Mouse (Mus musculus): ENCODE results near the gene Itgav. TPM values are rescaled to one million over a fixed set of nuclear protein-coding genes. Genes with fewer than 3 reads are reported as not detected.

Gene Itgav
- total and polyA plus RNA-seq, 3 experiments = 6.5 to 7.2 TPM; not detected in 1

- Histone ChIP-seq H3K9me3 (replicated peaks; ENCODE audit: insufficient read depth, low read length) (no peaks in the 10 kb centered on the region), H3K27ac (ENCODE audit: control insufficient read depth, low read depth, low read length) (no peak overlapping the region), H3K79me2 (ENCODE audit: control insufficient read depth, insufficient read depth, low read length, poor library complexity) (no peaks in the 10 kb centered on the region), H3K27me3 (ENCODE audit: control insufficient read depth in 1 of 2, insufficient read depth in 2 of 2, low read length in 2 of 2) (no peaks in the 10 kb centered on the region), H3K36me3 (ENCODE audit: control insufficient read depth in 1 of 2, insufficient read depth in 2 of 2, low read length in 2 of 2) (peaks cover 0 to 4% of the 10 kb centered on the region in 2 experiments; a peak in 2 of 4 replicates), H3K4me3 (ENCODE audit: control insufficient read depth in 1 of 2, insufficient read depth in 1 of 2, low read depth in 2 of 2, low read length in 2 of 2) (no peak overlapping the region), H3K9ac (ENCODE audit: control insufficient read depth, low read depth, low read length, poor library complexity, severe bottlenecking) (no peak overlapping the region), H3K4me1 (ENCODE audit: control insufficient read depth in 1 of 2, insufficient read depth in 2 of 2, low read length in 2 of 2) (no peaks in the 10 kb centered on the region)
- TF ChIP-seq TBP (IDR thresholded peaks at IDR 0.05; ENCODE audit: low read depth, low read length) = no peak
- TF ChIP-seq MYB (IDR thresholded peaks at IDR 0.05; ENCODE audit: low read depth, low read length) = no peak
- TF ChIP-seq ETS1 (IDR thresholded peaks at IDR 0.05; ENCODE audit: low read depth, low read length) = no peak
- TF ChIP-seq ZMIZ1 (IDR thresholded peaks at IDR 0.05; ENCODE audit: low read depth, low read length) = no peak
- no peak for TF ChIP-seq ZC3H11A (IDR thresholded peaks at IDR 0.05; ENCODE audit: low read depth, low read length)
- TF ChIP-seq GATA1 (IDR thresholded peaks at IDR 0.05; ENCODE audit: low read depth, low read length) = no peak
- no peak for TF ChIP-seq MAFK (IDR thresholded peaks at IDR 0.05; ENCODE audit: borderline replicate concordance, low read depth, low read length)
- TF ChIP-seq ELF1 (IDR thresholded peaks at IDR 0.05; ENCODE audit: low read depth, low read length) = no peak
- TF ChIP-seq HCFC1 (IDR thresholded peaks at IDR 0.05; ENCODE audit: low read depth, low read length) = no peak
- no peak for TF ChIP-seq NELFE (IDR thresholded peaks at IDR 0.05; ENCODE audit: low read depth, low read length)
- TF ChIP-seq ZKSCAN1 (IDR thresholded peaks at IDR 0.05; ENCODE audit: low read depth, low read length) = no peak
- no peak for TF ChIP-seq BHLHE40 (IDR thresholded peaks at IDR 0.05; ENCODE audit: borderline replicate concordance, low read depth, low read length)
- TF ChIP-seq UBTF (IDR thresholded peaks at IDR 0.05; ENCODE audit: borderline replicate concordance, insufficient read depth, low read depth, low read length) = no peak
- DNase-seq (ENCODE audit: low read depth, low spot score) = no peak
These were observed 49.8 kb upstream of the Itgav start for GRCm38 (mm10) chr2:83674421-83674820.

GRCm38 (mm10) chr2:83674896-83675295 lies 49.3 kb upstream of the Itgav start:
- no peak overlapping the region for H3K4me3 ChIP-seq (ENCODE audit: control insufficient read depth in 1 of 2, insufficient read depth in 1 of 2, low read depth in 2 of 2, low read length in 2 of 2)
- no peak for TF ChIP-seq POLR2AphosphoS5 (IDR thresholded peaks at IDR 0.05; ENCODE audit: borderline replicate concordance, low read depth, low read length)
- no peak for TF ChIP-seq RCOR1 (IDR thresholded peaks at IDR 0.05; ENCODE audit: low read depth, low read length)
- no peak for TF ChIP-seq SIN3A (IDR thresholded peaks at IDR 0.05; ENCODE audit: low read length)
- TF ChIP-seq ETS1 (IDR thresholded peaks at IDR 0.05; ENCODE audit: low read depth, low read length) = no peak
- no peak for TF ChIP-seq KAT2A (conservative IDR thresholded peaks at IDR 0.05; ENCODE audit: low read depth, low read length)
- no peak for TF ChIP-seq TAL1 (IDR thresholded peaks at IDR 0.05; ENCODE audit: low read length)
- no peak for TF ChIP-seq USF2 (IDR thresholded peaks at IDR 0.05; ENCODE audit: borderline replicate concordance in 1 of 2, insufficient read depth in 1 of 2, low read depth in 1 of 2, low read length in 2 of 2)
- TF ChIP-seq MAFK (IDR thresholded peaks at IDR 0.05; ENCODE audit: borderline replicate concordance, low read depth, low read length) = no peak
- no peak for TF ChIP-seq SMC3 (IDR thresholded peaks at IDR 0.05; ENCODE audit: low read depth, low read length)
- TF ChIP-seq MYC (IDR thresholded peaks at IDR 0.05; ENCODE audit: low read depth, low read length) = no peak
- no peak for TF ChIP-seq RAD21 (IDR thresholded peaks at IDR 0.05; ENCODE audit: low read depth, low read length)
- TF ChIP-seq ZMIZ1 (IDR thresholded peaks at IDR 0.05; ENCODE audit: low read depth, low read length) = no peak
- no peak for TF ChIP-seq MYB (IDR thresholded peaks at IDR 0.05; ENCODE audit: low read depth, low read length)
- no peak for TF ChIP-seq EP300 (IDR thresholded peaks at IDR 0.05; ENCODE audit: low read depth in 1 of 2, low read length in 2 of 2)
- TF ChIP-seq BHLHE40 (IDR thresholded peaks at IDR 0.05; ENCODE audit: borderline replicate concordance, low read depth, low read length) = no peak
- no peak for TF ChIP-seq USF1 (IDR thresholded peaks at IDR 0.05; ENCODE audit: low read depth, low read length)
- TF ChIP-seq TBP (IDR thresholded peaks at IDR 0.05; ENCODE audit: low read depth, low read length) = no peak
- no peaks in the 10 kb centered on the region for H3K9me3 ChIP-seq (replicated peaks; ENCODE audit: insufficient read depth, low read length)
- H3K36me3 ChIP-seq (ENCODE audit: control insufficient read depth in 1 of 2, insufficient read depth in 2 of 2, low read length in 2 of 2) = peaks cover 0 to 4% of the 10 kb centered on the region in 2 experiments; a peak in 2 of 4 replicates
- no peak overlapping the region for H3K9ac ChIP-seq (ENCODE audit: control insufficient read depth, low read depth, low read length, poor library complexity, severe bottlenecking)
- H3K79me2 ChIP-seq (ENCODE audit: control insufficient read depth, insufficient read depth, low read length, poor library complexity) = no peaks in the 10 kb centered on the region
- H3K27ac ChIP-seq (ENCODE audit: control insufficient read depth, low read depth, low read length) = no peak overlapping the region
- DNase-seq (ENCODE audit: low read depth, low spot score) = no peak
- H3K27me3 ChIP-seq (ENCODE audit: control insufficient read depth in 1 of 2, insufficient read depth in 2 of 2, low read length in 2 of 2) = no peaks in the 10 kb centered on the region
- no peaks in the 10 kb centered on the region for H3K4me1 ChIP-seq (ENCODE audit: control insufficient read depth in 1 of 2, insufficient read depth in 2 of 2, low read length in 2 of 2)
